Mouse (Mus musculus) ovary, postnatal 36 days (tissue): Measurements from ENCODE around the gene Rpl36al.

Experiments
- DNase-seq: peaks from one replicate; pipeline ENCODE4 v3.0.0; 2022; ENCODE audit warnings: low spot score, mixed read lengths

The Rpl36al gene

DNA sequence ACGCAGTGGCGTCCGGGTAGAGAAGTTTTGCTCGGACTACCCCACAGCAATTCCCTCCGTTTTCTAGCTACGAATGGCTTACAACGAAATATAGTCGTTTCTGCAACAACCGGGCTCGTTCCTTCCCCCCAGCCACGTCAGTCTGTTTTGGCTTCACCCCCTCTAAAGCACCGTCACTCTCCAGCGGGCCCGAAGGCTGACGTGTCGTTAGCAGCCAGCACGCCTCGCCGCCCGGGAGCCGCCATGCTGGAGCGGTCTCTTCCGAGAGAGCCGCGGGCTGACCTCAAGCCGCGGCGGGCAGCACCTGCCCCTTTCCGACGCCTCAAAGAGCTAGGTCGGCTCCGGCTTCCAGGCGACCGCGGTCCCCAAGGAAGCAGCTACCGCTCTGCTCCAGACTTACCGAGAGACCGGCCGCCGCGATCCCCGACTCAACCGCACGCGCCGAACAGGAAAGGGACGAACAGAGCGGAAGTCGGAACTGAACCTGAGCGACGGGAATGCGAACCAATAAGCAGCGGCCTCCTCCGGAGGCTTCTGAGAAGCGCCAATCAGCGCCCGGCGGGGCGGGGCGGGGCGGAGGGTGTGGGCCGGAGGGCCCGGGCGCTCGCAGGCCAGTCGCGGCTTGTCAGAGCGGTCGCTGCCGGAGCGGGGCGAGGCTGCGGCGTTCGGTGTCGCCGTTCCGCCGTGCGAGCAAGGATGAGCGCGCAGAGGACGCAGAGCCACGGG lies at the start of gene Rpl36al, which contains the start of gene Mgat2:
Rpl36al (minus strand) TSS at position 501 of the 726 bp plus-strand sequence.
Mgat2 (plus strand) TSS at position 575 of the 726 bp plus-strand sequence.
- peak; percentile 99 for DNase-seq

GRCm38 (mm10) chr12:69229251-69229650 lies 45.4 kb upstream of the Rpl36al start:
- no peak for DNase-seq

DNA sequence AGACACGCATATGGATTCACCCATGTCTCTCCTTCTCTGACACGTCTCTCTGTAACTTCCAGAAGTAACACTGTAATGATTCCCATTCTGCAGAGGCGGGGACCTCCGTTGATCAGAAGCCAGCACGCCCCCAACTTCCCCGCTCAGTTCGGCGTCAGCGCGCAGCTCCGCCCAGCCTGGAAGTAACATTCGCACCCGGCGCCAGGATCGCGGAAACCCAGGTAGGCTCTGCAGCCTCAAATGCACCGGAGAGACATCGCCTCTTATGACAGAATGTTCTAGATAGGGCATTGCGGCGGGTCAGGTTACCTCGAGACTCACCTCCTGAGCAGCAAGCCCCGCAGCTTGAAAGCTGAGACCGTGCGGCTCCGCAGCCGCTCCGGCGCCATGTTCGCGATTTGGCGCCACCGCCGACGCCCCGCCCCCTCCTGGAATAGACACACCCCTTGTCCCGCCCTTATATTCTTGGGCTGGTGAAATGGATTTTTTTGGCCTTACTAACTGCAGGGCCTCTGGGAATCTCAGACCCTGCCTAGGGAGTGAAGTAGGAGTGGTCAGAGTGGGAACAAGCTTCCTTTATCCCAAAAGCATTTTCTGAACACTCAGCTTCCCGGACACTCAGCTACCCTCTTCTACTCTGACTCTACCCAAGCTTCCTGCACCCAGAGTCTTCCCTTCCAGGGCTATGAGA lies 44.0 kb upstream of the Rpl36al start, which contains the start of gene Pole2:
Pole2 (minus strand) TSS at position 420 of the 691 bp plus-strand sequence.
- DNase-seq = peak; percentile 90

DNA sequence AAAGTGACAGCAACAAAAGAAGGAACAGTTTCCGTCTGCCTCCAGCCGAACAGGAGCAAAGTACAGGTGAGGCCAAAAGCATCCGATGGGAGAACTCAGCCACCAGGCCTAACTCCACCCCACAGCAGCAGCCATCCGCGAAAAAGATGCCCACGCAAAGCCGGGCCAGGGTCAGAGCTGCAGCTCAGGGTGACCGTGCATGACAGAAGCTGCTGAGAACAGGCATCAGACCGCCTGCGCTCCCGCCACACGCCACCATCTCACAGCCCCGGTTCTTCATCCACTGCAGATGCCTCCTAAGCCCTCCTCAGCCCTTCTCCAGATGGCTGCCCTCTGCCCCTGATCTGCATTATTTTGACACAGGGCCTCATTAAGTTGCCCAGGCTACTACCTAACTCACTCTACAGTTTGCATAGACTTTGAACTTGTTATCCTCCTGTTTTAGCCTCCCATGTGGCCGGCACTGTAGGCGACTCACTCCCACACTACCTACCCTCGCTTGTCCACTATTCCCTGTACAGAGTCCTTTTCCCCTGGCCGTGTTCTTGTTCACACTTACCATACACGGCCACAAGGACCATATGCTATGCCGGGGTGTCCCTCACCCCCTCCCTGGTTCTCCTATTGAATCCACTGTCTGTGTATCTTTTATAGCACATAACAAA lies 36.9 kb upstream of the Rpl36al start:
- DNase-seq = no peak

- DNase-seq = no peak
Observed at GRCm38 (mm10) chr12:69216587-69216986, 32.7 kb upstream of the Rpl36al start.

GRCm38 (mm10) chr12:69215000-69215785 lies 31.3 kb upstream of the Rpl36al start:
- DNase-seq = peak; percentile 31

DNA sequence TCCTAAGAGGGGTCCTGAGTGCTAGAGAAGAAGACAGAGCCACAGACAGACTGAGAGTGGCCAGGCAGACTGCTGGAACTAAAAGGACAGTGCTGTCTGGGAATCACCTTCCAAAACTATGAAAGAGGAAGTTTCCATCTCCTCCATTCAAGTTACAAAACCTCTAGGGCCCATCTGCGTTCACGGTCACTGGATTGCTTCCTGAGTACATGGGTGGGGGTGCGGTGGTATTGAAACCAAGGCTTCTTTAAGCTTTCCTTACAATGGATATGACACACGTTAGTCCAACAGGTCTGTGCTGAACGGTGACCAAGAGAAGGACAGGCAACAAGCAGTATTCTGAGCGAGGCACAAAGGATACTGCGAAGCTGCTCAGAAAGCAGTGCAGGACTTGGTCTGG lies 30.5 kb upstream of the Rpl36al start:
- no peak for DNase-seq

- DNase-seq = no peak
Observed at GRCm38 (mm10) chr12:69213186-69213777, 29.4 kb upstream of the Rpl36al start.

DNA sequence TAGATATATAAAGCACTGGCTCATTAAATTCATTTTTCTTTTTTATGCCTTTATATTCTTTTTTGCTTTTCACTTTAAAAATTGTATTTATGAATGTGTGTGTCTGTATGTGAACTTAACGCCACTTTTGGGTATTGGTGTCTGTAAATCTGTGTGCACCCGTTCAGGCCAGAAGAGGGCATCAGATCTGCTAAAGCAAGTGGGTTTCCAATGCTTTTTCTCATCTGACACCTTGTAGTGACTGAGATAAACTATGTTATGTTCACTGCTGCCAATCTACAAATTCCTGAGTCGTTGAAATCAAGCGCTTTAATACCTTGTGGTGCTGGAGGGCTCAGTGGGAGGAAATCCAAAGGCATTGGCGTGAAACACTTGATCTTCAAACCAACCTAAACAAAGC lies 27.2 kb upstream of the Rpl36al start:
- DNase-seq = no peak

GRCm38 (mm10) chr12:69210056-69210979 lies 26.4 kb upstream of the Rpl36al start:
- DNase-seq = no peak

DNA sequence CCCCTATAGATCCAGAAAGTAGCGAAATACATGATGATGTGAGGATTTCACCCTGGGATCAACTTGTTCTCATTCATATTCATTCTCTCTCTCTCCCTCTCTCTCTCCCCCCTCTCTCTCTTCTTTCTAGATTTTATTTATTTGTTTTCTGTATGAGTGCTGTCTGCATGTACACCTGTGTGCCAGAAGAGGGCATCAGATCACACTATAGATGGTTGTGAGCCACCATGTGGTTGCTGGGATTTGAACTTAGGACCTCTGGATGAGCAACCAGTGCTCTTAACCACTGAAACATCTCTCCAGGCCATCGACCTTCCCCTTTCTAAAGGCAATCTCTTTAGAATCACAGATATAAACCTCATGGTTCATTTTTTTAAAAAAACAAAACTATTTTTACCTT lies 24.6 kb upstream of the Rpl36al start:
- DNase-seq = no peak

GRCm38 (mm10) chr12:69207926-69208325 lies 24.0 kb upstream of the Rpl36al start:
- no peak for DNase-seq

DNA sequence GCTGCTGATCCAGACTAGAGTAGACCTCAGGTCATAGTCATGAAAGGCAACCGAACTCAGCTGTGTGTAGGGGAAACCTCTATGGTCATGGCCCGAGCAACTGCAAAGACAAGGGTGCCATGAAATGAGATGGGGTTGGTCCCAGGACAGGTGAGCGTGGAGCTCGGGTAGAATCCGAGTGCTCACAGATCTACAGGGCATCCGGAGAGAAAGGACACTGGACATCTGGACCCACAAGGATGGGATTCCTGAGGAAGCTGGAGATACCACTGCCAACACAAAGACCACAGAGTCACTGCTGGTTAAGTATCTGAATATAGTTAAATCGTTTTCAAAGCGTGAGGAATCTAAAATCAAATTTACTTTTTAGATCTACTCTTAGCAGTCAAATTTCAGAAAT lies 23.5 kb upstream of the Rpl36al start:
- no peak for DNase-seq

DNA sequence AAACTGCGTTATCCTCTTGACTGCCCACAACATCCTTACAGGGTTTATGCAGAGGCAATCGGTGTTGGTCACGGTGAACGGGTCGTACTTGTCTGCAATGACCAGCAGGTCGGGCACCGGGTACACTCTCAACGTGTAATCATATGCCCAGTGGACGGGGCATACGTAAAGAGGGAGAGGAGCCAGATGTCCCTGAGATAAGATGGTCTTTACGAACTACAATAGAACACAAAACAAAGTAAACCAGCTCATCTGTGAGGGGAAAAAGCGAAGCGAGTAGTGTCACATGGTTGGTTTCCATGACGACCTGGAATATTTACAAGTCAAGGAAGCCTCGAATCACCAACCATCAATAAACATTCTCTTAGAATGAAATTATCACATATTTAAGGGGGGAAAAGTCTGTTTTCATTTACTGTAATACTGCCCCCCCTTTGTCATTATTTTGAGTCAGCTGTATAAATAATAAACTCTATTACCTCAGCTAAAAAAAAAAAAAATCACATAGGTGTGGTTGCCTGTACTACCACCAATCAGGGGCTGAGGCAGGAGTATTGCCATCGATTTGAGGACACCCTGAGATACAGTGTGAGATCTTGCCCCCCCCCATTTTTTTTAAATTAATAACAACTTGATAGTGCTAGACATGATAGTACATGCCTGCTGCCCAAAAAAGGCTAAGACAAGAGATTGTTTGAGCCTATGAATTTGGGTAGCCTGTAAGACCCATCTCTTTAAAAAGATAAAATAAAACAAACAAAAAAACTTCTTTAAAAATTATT lies 20.4 kb upstream of the Rpl36al start, which contains the start of gene Gm49384:
Gm49384 (minus strand) TSS at position 216 of the 782 bp plus-strand sequence.
- DNase-seq = no peak

DNA sequence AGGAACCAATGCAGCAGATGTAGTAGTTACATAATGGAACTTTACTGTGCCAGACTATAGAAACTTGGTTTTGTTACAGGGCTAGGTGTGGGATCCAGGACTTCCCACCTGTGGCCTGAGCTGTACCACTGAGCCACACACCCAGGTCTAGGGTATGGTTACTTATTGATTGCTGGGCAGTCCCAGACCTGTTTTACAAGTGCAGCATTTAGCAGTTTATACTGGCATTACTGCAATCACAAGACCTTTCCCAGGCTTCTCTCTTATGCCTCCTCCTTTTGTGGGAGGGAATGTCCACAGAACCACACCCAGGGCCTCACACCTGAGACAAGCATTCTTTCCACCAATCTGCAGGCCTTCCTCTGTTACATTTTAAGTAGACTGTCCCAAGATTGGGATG lies 15.1 kb upstream of the Rpl36al start:
- DNase-seq = no peak

GRCm38 (mm10) chr12:69198164-69198535 lies 14.3 kb upstream of the Rpl36al start, which contains the start of gene Dnaaf2:
TSS of gene Dnaaf2 (minus strand) at chr12:69198429.
- DNase-seq = peak; percentile 76

DNA sequence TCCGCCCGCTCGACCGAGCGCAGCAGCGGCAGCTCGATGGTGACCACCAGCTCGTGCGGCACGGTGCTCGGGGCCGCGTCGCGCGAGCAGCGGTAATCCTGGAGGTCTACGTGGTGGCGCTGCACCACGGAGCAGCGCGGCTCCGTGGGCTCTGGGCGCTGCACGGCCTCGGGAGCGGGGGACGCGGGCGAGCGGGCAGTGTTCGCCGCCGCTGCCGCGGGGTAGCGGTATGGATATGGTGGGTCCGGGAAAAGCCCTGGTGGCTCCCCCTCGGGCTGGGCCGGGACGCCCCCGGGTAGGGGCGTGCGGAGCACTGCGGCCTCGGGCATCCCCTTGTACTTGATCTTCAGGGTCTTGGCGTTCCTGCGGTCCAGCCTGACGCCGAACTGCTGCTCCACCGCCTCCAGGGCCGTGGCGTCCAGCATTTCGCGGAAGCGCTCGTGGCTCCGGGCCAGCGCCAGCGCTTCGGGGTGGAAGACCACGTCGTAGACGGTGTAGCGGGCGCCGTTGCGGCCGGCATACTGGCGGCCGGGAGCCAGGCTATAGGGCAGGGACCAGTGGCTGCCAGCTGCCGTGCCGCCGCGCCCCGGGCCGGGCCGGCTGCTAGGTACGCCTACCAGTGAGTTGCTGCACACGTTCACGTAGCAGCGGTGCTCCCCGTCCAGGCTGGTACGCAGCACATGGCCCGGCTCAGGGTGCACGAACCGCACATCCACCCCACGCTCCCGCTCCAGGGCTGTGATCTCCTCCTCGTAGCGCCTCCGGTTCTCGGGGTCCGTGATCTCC lies 13.7 kb upstream of the Rpl36al start:
- DNase-seq = peak; percentile 65
